Mouse (Mus musculus): ENCODE data around the gene Acot3.

GRCm38 (mm10) chr12:84063228-84063627, 11.3 kb downstream of the Acot3 start:
- TF ChIP-seq CTCF (IDR thresholded peaks at IDR 0.05; ENCODE audit: control insufficient read depth, insufficient read depth, low read length) (peak; percentile 57; the same call in 1 of the 2 replicates), POLR2A (IDR thresholded peaks at IDR 0.05; ENCODE audit: borderline replicate concordance, control insufficient read depth, low read depth, low read length) (no peak)

Measured in bone marrow, adult 2 months (tissue).